Mouse (Mus musculus) adrenal gland, postnatal 25 days (tissue): Measurements from ENCODE around the gene Zdhhc19. TPM values are rescaled to one million over a fixed set of nuclear protein-coding genes. Genes with fewer than 3 reads are reported as not detected.

Experiments
- DNase-seq: peaks from one replicate; pipeline ENCODE4 v3.0.0; 2021; ENCODE audit warnings: mixed read lengths
- total RNA-seq: library from RNA; stranded (reverse); gene quantifications from 2 replicates; pipeline ENCODE4 v1.2.3, GENCODE M21; 2021

Zdhhc19 gene
- total RNA-seq, 1 experiment from 2014 or later, result not detected

- no peak for DNase-seq
Observed at GRCm38 (mm10) chr16:32516006-32516962, 20.2 kb downstream of the Zdhhc19 start.

- no peak for DNase-seq
Observed at GRCm38 (mm10) chr16:32517785-32518481, 21.9 kb downstream of the Zdhhc19 start.

GRCm38 (mm10) chr16:32519656-32520371, 23.7 kb downstream of the Zdhhc19 start:
- DNase-seq, result no peak

- no peak for DNase-seq
Observed at GRCm38 (mm10) chr16:32520372-32520748, 24.3 kb downstream of the Zdhhc19 start.

GRCm38 (mm10) chr16:32522578-32523194, 26.6 kb downstream of the Zdhhc19 start:
- DNase-seq, result no peak

- peak; percentile 87 for DNase-seq
Observed at GRCm38 (mm10) chr16:32523462-32524243, 27.6 kb downstream of the Zdhhc19 start.

GRCm38 (mm10) chr16:32524244-32524615, 28.2 kb downstream of the Zdhhc19 start:
- peak; percentile 49 for DNase-seq

- no peak for DNase-seq
Observed at GRCm38 (mm10) chr16:32526906-32527305, 30.8 kb downstream of the Zdhhc19 start.

- no peak for DNase-seq
Observed at GRCm38 (mm10) chr16:32532878-32533826, 37.1 kb downstream of the Zdhhc19 start.

- no peak for DNase-seq
Observed at GRCm38 (mm10) chr16:32535157-32535751, 39.2 kb downstream of the Zdhhc19 start.

- no peak for DNase-seq
Observed at GRCm38 (mm10) chr16:32537867-32538660, 42.0 kb downstream of the Zdhhc19 start.

- no peak for DNase-seq
Observed at GRCm38 (mm10) chr16:32538761-32539255, 42.7 kb downstream of the Zdhhc19 start.

- no peak for DNase-seq
Observed at GRCm38 (mm10) chr16:32541338-32542179, 45.5 kb downstream of the Zdhhc19 start.

- no peak for DNase-seq
Observed at GRCm38 (mm10) chr16:32543422-32543821, 47.4 kb downstream of the Zdhhc19 start.

- no peak for DNase-seq
Observed at GRCm38 (mm10) chr16:32547156-32548068, 51.3 kb downstream of the Zdhhc19 start.

GRCm38 (mm10) chr16:32550084-32550483, 54.0 kb downstream of the Zdhhc19 start:
- DNase-seq, result no peak

GRCm38 (mm10) chr16:32550487-32550886, 54.4 kb downstream of the Zdhhc19 start:
- no peak for DNase-seq
